Mouse (Mus musculus): ENCODE results near the gene Cpox.

The Cpox gene

DNA sequence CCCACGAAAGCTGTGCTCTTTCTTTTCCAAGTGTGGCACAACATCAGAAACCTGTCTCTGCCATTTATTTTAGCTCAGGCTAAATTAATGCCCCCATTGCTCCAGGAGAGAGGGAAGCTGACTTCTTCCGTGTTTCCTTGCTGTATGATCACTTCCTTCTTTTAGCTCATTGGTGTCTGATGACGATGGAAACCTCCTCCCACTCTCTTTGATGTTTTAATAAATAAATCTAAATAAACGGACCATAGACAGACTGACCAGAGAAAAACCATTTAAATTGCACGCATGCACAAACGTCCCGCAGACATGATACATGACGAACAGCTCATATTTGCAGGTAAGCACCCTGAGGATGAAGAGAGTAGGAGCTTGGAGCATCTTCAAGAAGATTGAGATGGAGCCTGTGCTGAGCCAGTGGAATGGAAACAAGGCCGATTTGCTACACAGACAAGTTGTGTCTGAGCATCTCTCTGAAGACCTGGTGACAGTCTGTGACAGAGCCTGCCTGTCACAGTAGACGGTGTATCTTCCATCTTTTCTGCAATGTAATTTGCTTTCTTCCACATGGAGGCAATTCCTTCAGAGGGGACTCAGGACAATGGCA, 32.3 kb downstream of the Cpox start:
- DNase-seq, result no peak

DNA sequence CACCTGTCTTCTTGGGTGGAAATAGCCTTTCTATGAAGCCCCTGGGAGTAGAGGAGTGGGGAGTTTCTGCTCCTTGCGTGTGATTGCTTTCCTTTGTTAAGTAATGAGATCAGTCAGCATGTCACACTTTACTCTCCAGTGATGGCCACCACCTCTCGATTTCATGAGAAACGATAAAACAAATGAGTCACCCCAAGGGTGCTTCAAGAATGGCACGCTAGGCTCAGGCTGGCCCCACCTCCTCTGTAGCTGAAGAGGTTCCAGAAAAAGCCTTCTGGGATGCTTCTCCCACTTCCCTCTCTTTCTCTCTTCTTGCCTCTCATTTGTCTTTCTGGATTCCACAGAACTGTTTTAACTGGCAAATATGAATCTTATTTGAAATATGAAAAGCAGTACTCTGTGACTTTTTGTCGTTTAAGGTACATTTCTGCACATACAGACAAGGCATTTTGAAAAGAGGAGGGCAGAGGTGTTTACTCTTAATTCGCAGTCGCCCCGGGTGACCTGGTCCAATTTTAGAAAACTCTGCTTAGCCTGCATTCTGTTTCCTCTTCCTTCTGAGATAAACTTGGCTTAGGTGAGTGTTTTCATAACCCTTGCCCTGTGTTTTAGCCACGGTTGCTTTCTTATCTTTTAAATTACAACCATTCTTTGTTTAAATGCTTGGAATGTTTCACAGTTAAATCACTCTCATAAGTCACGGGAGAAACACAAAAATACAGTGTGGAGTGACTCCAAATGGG, 33.5 kb downstream of the Cpox start:
- no peak for DNase-seq

DNA sequence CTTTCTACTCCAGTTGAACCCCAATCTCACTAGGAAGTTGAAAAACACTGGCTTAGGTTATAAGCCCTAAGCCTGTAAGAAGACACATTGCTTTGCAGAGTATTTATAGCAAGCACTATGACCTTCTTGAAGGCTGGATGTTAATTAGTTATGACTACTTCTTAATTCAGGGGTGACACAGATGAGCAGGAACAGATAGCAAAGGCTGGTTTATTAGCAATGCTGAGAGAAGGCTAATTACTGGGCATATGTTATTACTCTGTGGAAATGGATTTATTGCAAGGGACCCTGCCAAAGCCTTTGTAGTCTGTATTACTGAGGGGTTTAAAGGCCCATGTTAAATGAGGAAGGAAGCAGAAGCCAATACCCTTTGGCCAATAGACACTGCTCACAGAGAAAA, 34.9 kb downstream of the Cpox start:
- peak; percentile 68 for DNase-seq

DNA sequence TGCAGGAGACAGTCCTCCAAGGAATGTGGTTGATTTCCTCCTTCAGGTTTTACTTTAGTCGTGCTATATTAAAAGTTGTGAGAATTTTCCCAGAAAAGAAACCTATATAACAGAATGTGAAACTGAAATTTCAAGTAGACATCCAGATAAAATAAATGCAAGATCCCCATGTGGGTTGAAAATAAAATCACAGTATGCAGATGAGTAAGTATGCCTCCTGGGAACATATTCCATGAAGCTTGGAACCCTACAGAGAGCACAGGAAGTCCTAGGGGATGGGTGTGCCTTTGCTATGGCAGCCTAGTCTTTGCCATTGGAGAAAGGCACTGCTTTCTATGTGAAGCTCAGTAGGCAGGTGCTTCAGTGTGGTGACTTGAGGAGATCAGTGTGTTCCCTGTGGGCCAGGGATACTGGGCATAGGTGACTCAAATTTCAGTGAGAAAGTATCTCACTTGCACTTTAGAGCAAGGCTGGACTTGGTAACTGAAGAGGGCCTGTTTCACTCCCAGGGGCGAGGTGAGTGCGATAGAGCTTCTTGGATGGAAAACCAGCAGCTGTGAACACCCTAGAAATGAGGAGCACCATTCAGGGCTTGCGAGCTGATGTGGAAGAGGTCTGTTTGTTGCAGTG, 37.3 kb downstream of the Cpox start:
- DNase-seq, result no peak

DNA sequence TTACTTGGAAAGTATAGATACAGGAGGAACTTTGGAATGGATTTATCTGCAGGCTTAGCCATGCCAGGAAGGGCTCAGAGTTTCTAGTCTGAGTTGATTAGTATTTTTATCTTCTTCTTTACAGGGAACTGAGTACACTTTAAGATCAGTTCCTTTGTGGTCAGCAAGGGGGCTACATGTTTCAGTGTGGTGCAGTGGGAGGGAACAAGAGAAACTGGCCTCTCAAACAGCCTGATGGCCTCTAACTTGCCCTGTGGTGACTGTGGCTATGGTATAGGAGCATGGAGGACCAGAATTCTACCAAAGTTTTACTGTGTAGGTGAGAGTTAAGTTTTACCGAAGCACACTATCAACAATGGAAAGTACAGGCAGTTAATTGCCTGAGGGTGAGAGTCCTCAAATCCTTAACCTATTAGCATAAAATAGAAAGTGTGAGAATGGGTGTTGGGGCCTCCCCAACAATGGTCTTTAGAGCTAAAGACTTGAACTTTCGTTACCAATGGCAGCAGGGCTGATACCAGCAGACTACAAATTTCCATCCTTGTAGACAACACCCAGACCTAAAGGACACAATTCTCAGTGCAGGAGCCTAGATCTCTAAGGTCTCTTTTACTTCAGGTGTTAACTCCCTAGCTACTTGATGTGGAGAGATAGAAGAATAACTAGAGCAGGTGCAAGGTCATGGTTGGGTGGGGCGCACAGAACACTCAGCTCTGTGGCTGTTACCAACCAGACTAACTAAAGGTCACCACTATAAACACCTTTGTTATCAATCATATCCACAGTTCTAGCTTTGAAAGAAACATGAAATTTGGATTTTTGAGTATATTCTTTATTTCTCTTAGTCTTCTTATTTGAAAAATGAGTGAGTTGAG, 38.7 kb downstream of the Cpox start:
- no peak for DNase-seq

DNA sequence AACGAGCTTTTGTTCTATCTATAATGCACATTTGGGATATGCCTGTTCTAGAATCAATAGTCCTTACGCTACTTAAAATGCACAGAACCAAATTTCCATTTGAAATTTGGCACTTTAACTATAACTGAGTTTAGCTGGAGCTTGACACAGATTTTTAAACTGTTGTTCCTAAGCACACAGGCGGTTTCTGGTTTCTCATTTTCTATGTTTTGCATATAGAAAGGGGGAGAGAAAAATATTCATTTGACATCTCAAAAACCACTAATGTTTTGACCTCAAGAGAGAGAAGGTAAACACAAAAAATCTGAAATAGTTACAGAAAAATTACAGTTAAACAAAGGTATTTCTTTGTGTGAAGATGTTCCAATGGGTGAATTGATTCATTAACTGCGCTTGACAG, 39.4 kb downstream of the Cpox start:
- DNase-seq, result no peak

DNA sequence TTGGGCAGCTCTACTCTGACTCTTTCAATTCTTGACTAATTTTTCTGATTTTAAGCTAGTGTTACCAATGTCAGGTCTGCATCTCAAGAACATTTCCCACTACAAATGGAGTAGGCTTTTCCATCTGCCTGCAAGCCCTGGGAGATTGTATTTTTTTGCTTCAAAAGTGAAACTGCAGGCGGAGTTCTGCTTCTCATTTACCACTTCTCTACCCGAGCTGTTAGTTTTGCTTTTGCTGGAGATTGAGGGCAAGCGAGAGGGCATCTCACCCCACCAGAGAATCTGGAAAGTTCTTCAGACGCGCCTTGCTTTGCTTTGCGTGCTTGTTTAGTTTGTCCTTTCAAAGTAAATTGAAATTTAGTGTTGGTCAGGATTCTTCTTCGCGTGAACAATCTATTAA, 42.1 kb downstream of the Cpox start:
- no peak for DNase-seq

DNA sequence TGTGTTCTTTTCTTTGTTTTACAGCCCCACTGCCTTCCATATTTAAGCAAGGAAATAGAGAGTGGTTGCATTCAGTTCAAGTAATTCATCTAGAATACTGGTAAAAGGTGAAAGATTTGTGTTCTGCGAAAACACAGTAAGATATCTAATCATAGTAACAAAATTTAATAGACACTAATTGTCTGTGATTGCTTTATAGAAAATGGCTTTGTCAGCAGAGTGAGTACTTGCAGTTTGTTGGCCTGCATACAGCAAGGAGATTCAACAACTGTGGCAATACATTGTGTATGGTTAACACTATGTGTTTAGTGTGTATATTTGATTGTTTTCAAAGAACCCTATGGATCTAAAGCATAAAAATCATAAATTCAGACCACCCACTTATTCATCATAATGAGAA, 43.0 kb downstream of the Cpox start:
- no peak for DNase-seq

DNA sequence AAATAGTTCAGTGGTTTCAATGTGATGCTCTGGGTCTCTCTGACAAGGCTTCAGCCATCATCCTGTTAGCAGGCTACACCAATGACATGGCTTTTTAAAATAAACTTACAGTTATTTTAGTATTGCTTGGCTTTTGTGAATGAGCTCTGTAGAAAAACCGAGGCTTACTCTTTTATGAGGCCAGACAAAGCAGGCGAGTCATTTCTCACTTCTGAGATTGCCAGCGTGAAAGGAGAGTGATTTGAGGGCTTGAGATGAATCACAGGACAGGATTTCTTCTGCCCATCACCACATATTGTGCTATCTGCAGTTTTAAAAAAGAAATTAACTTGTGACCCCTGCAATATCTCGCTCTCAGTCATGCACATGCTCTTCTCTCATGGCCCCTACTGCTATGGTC, 44.9 kb downstream of the Cpox start:
- DNase-seq, result no peak

DNA sequence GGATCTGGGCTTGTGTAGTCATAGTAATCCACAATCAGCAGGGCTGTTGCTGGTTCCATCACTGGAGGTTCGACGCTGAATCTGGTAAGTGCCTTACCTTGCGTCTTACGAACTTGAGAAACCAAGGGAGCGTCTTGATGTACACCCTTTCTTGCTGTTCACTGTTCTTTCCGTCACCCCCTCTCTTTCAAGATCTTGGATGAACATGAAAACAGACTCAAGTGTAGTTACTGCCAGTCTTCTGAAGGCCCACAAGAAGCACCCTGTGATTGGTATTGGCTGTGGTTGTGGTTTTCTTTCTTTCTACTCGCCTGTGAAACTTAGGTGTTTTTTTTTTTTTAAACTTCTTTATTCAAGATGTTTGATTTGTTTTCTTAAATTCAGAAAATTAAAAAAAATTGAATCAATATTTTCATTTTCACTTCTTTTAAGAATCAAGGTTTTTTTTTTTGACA, 48.6 kb downstream of the Cpox start, which contains the start of gene Gpr15:
TSS of gene Gpr15 (minus strand) at position 405 of the 455 bp plus-strand sequence.
- no peak for DNase-seq

DNA sequence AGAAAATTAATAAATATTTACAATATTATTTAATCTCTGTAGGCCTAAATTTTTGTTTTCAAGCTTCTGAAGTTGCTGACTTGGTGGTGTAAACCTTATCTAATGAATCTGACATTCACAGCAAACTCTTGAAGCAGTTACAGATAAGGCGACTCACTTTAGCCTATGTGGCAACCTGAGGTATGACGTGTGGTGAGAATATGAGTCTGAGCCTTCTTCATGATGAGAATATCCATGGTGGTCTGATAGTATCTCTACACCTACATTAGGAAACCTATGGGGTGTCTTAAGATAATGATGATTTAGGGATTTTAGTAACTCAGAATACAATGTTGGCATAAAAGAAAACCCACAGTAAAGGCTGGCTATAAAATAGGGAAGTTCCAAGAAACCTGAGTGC, 52.2 kb downstream of the Cpox start:
- DNase-seq, result no peak

DNA sequence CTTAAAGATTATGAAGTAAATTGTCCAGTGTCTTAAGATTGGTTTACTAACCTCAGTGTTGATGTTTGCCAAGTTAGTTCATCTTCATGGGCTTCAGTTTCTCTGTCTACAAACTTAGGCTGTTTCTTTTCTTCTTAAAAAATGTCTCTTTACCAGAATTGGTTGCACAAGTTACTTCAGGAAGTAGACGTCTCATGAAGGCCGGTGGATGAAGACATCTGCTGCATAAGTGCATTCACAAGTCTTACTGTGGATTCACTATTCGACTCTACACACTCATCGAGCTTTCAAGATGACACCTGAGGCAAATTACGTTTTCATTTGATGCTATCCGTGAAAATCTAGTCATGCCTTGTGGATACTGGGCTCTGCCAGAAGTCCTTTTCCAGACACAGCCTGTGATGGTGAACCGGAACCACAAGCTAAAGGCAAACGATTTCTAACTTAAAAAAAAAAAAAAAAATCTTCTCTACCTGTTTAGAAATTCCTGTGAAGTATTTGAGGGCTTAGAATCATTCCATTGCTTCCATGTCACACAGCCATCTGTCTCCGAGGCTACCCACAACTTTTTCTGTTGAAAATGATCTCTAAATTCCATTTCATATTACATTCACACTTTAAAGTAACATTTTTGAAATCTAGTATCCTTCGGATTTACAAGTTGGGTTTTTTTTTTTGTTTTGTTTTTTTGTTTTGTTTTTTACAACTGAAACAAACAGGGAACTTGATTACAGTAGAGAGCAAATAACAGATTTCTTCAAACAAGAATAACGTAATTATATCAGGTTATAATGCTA, 56.8 kb downstream of the Cpox start:
- DNase-seq, result no peak

DNA sequence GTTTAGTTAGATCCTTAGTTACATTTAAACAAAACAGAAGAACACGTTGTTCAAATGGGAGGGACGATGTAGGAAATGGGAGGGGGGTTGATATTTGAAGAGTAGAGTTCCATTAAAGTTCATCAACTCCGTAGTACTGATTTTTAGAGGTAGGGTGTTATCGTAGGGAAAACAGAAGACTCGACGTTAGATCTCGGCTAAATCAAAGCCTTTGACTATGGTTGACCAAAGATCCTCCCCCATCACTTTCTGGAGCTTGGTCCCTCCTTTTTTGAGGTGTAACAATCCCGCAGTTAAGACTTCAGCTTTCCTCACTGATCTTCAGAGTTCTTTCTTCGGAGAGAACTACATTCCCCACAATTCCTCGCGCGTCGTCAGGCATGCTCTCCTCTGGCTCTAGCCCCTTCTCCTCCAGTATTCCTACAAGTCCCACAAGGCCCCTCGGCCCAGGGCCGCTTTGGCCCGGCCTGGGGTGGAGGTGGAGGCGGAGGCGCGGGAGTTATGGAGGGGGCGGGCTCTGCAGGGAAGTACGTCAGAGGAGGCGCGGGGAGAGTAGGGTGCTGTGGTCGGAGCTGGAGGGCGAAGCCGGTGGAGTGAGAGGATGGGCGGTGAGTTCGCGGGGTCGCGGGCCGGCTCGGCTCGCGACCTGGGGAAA, 57.5 kb downstream of the Cpox start, which contains the start of gene Cldnd1:
TSS of gene Cldnd1 (plus strand) at position 434 of the 655 bp plus-strand sequence.
- DNase-seq, result peak; percentile 98

DNA sequence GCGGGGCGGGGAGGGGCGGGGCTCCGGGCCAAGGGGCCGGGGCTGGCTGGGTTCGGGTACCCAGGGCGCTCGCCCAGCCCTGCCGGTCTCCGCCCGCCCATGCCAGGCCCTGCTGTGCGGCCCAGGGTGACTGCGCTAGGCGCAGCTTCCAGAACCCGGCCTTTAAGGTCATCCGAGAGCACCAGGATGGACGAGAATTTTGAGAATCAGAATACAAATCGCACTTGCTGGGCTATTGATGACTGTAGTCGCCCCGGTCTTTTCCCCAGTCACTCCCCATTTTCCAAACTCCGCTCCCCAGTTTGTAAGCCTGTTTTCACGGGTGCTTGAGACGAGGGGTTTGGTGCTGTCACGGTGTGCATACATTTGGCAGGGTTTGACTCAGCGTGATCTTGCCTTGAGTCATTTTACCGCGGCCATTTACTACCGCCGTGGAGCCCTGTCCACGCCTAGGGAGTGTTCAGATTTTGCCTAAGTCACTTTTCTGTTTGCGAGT, 58.1 kb downstream of the Cpox start:
- DNase-seq, result no peak

DNA sequence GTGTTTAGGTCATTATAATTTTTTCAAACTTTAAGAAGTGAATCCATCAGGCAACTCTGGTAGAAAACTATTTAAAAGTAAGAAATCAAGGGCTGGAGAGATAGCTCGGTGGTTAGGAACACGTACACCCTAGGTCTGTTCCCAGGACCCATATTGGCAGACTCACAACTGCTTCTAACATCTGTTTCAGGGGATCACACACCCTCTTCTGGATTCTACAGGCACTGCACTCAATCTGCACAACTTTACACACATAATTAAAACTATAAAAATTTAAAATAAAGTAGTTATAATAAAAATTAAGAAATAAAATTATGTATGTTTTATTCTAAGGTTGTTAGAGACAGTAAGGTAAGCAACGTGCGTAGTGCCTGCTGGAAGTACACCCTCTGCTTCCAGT, 68.1 kb downstream of the Cpox start:
- no peak for DNase-seq

DNA sequence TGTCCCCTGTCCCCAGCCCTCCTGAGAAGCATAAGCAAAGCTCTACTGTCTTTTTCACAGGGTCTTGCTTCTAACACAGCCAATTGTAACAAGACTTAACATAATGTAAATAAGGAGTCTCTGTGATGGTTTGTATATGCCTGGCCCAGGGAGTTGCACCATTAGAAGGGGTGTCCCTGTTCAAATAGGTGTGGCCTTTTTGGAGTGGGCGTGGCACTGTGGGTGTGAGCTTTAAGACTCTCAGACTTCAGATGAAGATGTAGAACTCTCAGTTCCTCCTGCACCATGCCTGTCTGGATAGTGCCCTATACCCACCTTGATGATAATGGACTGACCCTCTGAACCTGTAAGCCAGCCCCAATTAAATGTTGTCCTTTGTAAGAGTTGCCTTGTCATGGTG, 68.7 kb downstream of the Cpox start:
- DNase-seq, result no peak

DNA sequence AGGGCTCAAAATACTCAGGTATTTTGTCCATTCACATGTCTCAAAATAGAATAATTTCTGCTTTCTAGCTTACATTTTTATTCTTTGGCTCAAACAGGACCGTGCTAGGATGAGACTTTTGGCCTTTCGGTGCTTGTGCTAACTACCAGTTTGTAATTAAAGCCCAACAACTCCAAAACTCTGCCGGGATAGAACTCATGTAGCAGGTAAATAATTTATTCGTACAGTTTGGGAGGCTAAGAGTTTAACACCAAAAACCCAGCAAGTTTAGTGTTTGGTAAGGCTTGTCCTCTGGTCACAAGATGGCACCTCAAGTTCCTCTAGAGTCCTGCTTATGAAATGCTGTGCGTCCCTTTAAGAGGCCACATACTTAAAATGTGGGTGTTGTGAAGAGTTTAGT, 70.7 kb downstream of the Cpox start:
- DNase-seq, result no peak

DNA sequence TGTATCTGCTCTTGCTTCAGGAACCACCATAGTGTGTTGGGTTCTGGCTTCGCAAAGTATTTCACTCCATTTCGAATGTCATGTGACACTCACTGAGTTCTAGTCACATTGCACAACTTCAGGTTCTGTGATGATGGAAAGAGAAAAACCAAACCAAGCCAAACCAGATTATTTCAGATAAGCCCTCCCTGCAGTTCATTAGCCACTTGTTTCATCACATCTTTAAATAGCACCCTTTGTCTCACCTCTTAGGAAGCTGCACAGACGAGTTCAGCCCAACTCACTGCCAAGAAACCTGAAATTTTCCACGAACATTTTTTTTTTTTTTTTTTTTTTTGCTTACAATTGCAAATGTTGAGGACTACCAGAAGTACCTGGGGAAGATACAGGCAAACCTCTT, 76.6 kb downstream of the Cpox start:
- no peak for DNase-seq

DNA sequence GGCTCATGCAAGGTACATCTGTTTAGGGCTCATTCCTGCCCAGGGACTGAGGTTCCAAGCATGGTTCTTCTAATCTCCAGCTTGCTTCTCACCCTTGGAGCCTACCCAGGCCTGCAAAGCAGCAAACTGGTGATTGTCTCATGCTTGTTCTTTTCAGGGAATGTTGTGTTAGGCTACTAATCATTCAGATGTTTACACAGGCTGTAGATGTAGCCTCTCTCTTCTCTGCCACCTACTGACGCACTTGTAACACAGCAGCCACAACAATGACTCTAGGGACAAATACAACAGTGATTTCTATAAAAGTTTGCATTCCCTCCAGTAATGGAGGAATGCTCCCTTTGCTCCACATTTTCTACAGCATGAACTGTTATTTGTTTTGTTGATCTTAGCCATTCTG, 81.2 kb downstream of the Cpox start:
- peak; percentile 17 for DNase-seq

DNA sequence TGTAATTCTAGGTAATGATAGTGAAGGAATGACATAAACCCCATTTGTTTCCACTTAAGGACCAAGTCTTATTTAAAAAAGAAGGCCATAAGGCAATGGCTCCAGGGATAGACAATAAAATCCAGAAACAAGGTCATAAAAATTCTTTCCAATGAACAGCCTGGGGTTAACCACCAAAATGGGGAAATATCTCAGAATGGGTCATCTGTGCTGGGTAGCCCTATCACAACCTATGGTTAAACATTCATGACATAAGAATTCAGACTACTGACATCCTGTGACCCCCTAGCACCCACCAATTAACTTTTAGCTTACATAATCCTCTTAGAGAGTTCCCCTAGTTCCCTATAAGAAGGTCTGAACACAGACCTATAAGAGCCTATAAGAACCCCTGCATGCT, 86.1 kb downstream of the Cpox start:
- DNase-seq, result no peak

DNA sequence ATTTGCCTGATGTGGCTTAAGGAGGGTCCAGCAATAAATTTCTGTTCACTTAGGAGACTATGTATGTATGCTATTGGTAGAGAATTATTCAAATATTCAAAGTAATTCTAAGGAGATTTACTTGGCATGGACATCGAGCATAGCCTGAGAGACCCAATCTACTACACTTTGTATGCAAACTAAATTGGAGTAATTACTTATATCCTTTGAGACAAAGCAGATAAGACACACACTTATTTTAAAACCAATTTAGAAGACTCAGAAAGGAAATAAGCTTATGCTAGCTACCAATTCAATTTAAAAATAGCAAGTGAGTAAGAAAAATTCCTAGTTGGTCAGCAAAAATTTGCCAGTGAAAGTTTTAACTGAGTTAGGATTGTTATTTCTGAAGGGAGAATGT, 93.0 kb downstream of the Cpox start, which contains the start of gene Olfr172:
TSS of gene Olfr172 (minus strand) at position 101 of the 400 bp plus-strand sequence.
- no peak for DNase-seq
